Mouse (Mus musculus): ENCODE measurements around the gene Hunk.

DNA sequence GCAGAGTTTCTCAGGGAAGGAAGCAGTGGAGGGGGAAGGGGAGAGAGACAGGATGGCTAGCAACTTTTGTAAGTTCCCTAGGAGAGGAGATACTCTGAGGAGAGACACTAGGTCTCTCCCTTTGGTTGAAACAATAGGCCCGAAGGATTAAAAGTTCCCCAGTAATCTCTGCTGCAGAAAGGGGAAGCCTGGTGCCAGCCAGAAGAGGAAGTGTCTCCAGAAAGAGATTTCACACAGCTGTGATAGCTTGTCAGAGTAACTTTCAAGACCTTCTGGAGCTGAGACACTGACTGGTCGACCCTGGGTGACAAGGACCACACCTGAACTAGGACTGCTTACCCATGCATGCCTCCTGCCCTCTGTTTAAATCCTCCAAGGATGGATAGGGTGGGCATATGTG, 11.1 kb downstream of the Hunk start:
- TF ChIP-seq POLR2A (IDR thresholded peaks at IDR 0.05; ENCODE audit: low read depth, low read length) (no peak), CTCF (IDR thresholded peaks at IDR 0.05; ENCODE audit: extremely low read depth, insufficient read depth, insufficient read length, insufficient replicate concordance) (no peak)
